Mouse (Mus musculus) kidney, adult 2 months (tissue): ENCODE data around the gene C2cd3. TPM values are rescaled to one million over a fixed set of nuclear protein-coding genes. Genes with fewer than 3 reads are reported as not detected.
"Not testable (repeated sequence)": the region's sequence is repeated elsewhere in the genome, so short reads cannot be mapped to it uniquely, and the experiment has no call there.

Experiments
- DNase-seq: peaks from one replicate; pipeline ENCODE4 v3.0.0; 2021
- H3K27ac ChIP-seq: fragments of 200-500 bp; 2 replicates; pipeline ENCODE4 v1.5.1; 2012; ENCODE audit warnings: low read depth, low read length, control low read depth, inconsistent platforms; ENCODE audit not compliant: insufficient read depth
- H3K27me3 ChIP-seq: fragments of 200-500 bp; replicated peaks from 2 replicates; pipeline ENCODE4 v1.6.1; 2012; ENCODE audit warnings: mild to moderate bottlenecking, moderate library complexity, low read length, inconsistent platforms; ENCODE audit not compliant: control insufficient read depth, insufficient read depth
- H3K36me3 ChIP-seq: fragments of 200-500 bp; 2 replicates; pipeline ENCODE4 v1.6.1; 2012; ENCODE audit warnings: mild to moderate bottlenecking, moderate library complexity, low read length, inconsistent platforms; ENCODE audit not compliant: control insufficient read depth, insufficient read depth
- H3K4me1 ChIP-seq: fragments of 200-500 bp; 2 replicates; pipeline ENCODE4 v1.6.1; 2011; ENCODE audit warnings: low read length; ENCODE audit not compliant: control insufficient read depth, insufficient read depth
- H3K4me3 ChIP-seq: fragments of 200-500 bp; 2 replicates; pipeline ENCODE4 v1.5.1; 2011; ENCODE audit warnings: mild to moderate bottlenecking, low read depth, low read length, control low read depth; ENCODE audit not compliant: insufficient read depth
- CTCF ChIP-seq: fragments of 200-500 bp; conservative IDR thresholded peaks from 2 replicates; pipeline ENCODE4 v1.5.1; 2011; ENCODE audit warnings: low read depth, mild to moderate bottlenecking, control low read depth, low read length, moderate library complexity, mixed read lengths; ENCODE audit not compliant: insufficient read depth, insufficient read length
- POLR2A ChIP-seq: fragments of 200-500 bp; IDR thresholded peaks from one replicate; pipeline ENCODE4 v1.6.1; 2011; ENCODE audit warnings: low read depth, low read length, control low read depth
- WGBS: fragments of 180-500 bp; shearing (Covaris S2); methylation state at CpG from one replicate; pipeline ENCODE4 v1.1.7; 2018; 5-methylcytosine and 5-hydroxymethylcytosine counted together
- polyA plus RNA-seq: library from polyadenylated mRNA; depleted of rRNA; stranded (reverse); fragments of >200 nt; gene quantifications from 2 replicates; pipeline ENCODE4 v1.2.3, GENCODE M21; 2012

The C2cd3 gene
- polyA plus RNA-seq, 1 experiment, result 16.8 TPM

- H3K27ac ChIP-seq, result no peak overlapping the region
- DNase-seq, result no peak
- WGBS, result 49% methylated on average over 15 of the region's 15 CpGs
- H3K4me3 ChIP-seq, result no peak overlapping the region
- H3K4me1 ChIP-seq, result peaks cover 7% of the 10 kb centered on the region; the same call in 1 of the 2 replicates
- no peak for TF ChIP-seq POLR2A
- no peak for TF ChIP-seq CTCF
- no peaks in the 10 kb centered on the region for H3K36me3 ChIP-seq
- H3K27me3 ChIP-seq, result no peaks in the 10 kb centered on the region
These were observed 107.8 kb downstream of the C2cd3 start for GRCm38 (mm10) chr7:100479823-100480164.

- Histone ChIP-seq H3K4me3 (no peak overlapping the region), H3K27ac (no peak overlapping the region), H3K36me3 (no peaks in the 10 kb centered on the region), H3K4me1 (peaks cover 3% of the 10 kb centered on the region; the same call in 1 of the 2 replicates), H3K27me3 (no peaks in the 10 kb centered on the region)
- TF ChIP-seq POLR2A (no peak), CTCF (no peak)
- WGBS, result 73% methylated on average over 17 of the region's 17 CpGs
- DNase-seq, result no peak
These were observed 108.1 kb downstream of the C2cd3 start for GRCm38 (mm10) chr7:100480175-100480574.

DNA sequence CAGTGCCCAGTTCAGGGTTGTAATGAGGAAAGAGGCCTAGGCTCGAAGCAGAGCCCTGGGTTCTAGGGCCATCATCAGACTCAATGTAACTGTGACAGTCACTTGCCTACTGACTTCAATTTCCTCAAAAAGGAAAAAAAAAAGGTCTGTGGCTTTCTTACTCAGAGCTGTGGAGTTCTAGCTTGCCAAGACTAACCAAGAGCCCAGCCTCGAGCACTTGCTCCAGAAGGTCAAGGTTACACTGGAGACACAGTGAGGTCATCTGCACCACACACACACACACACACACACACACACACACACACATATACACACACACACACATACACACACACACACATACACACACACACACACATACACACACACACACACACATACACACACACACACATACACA lies 110.0 kb downstream of the C2cd3 start:
- H3K27ac ChIP-seq, DNase-seq, H3K4me3 ChIP-seq, H3K4me1 ChIP-seq, H3K27me3 ChIP-seq, H3K36me3 ChIP-seq: not testable (repeated sequence)
- 82% methylated on average over 2 of the region's 2 CpGs for WGBS

- Histone ChIP-seq H3K27me3 (no peaks in the 10 kb centered on the region), H3K4me1 (peaks cover 2% of the 10 kb centered on the region; the same call in 1 of the 2 replicates), H3K36me3 (no peaks in the 10 kb centered on the region), H3K4me3 (no peak overlapping the region), H3K27ac (no peak overlapping the region)
- TF ChIP-seq POLR2A (no peak), CTCF (no peak)
- DNase-seq, result no peak
- WGBS, result 88% methylated on average over 5 of the region's 5 CpGs
These were observed 112.5 kb downstream of the C2cd3 start for GRCm38 (mm10) chr7:100484493-100484892.

DNA sequence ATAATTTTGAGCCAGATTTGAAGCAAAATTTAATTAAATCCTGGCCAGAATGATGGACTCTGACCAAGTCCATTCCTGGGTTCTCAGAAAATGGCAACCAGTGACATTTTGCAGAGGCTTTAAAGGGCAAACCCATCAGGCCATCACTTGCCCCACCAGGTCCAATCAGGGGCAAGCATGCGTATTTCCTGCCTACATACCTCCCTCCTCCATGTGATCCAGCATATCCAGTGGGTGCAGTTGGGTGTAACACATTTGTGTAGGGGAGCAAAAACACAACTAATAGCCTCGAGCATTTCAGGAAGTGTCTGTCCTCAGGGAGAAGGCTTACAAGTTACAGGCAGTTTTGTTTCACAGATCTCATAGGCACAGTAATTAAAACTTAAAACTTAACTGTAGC lies 115.3 kb downstream of the C2cd3 start:
- Histone ChIP-seq H3K4me1 (no peaks in the 10 kb centered on the region; the same call in 1 of the 2 replicates), H3K27ac (no peak overlapping the region), H3K4me3 (no peak overlapping the region), H3K27me3 (no peaks in the 10 kb centered on the region), H3K36me3 (no peaks in the 10 kb centered on the region)
- WGBS, result 58% methylated on average over 2 of the region's 2 CpGs
- no peak for TF ChIP-seq CTCF
- no peak for TF ChIP-seq POLR2A
- DNase-seq, result no peak

DNA sequence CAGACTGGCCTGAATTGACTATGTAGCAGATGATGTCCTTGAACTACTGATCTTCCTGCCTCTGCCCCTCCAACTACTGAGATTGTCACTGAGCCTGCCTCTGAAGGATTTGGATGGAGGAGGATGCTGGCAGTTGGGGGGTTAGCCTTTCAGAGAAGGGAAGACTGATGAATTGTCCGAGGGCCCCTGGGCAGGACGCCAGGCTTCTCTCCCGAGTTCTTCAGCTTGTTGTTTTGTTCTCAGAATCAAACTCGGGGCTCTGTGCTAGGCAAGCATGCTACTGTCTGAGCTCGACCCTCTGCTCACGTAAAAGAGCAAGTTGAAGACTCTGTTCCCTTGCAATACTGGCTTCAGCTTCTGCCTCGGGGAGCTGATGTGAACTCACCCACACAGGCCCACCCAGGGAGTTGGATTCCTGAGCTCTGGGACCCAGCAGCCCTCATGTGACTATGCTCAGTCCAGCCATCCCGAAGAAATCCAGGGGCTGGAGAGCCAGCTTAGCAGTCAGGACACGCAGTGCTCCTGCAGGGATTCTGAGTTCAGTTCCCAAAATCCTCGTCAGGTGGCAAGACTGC lies 116.5 kb downstream of the C2cd3 start:
- 38% methylated on average over 10 of the region's 10 CpGs for WGBS
- H3K4me1 ChIP-seq, result no peaks in the 10 kb centered on the region; the same call in 1 of the 2 replicates
- no peaks in the 10 kb centered on the region for H3K36me3 ChIP-seq
- no peak for DNase-seq
- H3K4me3 ChIP-seq, result no peak overlapping the region
- TF ChIP-seq POLR2A (no peak), CTCF (no peak)
- H3K27me3 ChIP-seq, result no peaks in the 10 kb centered on the region
- H3K27ac ChIP-seq, result no peak overlapping the region

DNA sequence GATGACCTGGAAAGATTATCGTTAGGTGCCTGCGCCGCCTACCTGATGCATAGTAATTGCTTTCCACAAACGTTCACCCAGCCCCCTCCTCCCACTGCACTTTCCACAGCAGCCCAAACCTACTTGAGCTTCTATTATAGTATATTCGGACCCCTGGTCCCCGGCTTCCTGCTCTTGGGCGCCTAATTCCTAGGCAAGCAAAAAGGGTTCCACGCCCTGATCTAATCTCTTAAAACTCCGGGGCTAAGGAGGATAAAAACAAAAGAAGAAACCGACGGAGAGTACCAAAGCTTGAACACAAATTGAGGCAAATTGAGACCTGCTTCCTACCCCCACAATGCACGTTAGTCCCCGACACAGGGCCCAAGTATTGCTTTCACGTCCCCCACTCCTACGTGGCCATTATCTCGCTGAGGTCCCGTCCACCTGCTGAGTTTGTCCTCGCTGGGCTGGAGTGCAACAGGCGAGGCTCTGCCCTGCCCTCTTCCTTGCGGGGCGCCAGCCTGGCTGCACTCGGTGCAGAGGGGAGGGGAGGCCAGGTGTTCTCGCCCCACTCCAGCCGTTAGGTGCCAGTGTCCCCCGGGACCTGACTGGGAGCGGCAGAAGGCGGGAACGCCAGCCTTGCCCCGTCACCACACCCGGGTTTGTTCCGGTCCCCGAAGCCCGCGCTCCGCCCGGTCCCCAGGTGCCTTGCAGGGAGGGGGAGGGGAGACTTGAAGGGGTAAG lies 120.5 kb downstream of the C2cd3 start:
- DNase-seq, result no peak

More for the DNA sequence above, 120.5 kb downstream of the C2cd3 start:
- H3K27me3 ChIP-seq, result no peaks in the 10 kb centered on the region
- peak overlapping the region; percentile 4 for H3K27ac ChIP-seq
- no peaks in the 10 kb centered on the region; the same call in 1 of the 2 replicates for H3K4me1 ChIP-seq
- peak overlapping the region; percentile 57 for H3K4me3 ChIP-seq
- no peak for TF ChIP-seq CTCF
- no peak for TF ChIP-seq POLR2A
- WGBS, result 8% methylated on average over 36 of the region's 36 CpGs
- H3K36me3 ChIP-seq, result no peaks in the 10 kb centered on the region
